Mouse (Mus musculus) E14TG2a.4 (cell line): ENCODE measurements around the gene Opa1.

Source experiments
- CTCF ChIP-seq: conservative IDR thresholded peaks from 2 replicates; pipeline ENCODE4 v1.5.1; 2014; ENCODE audit warnings: low read length
- NANOG ChIP-seq: IDR thresholded peaks from 2 replicates; pipeline ENCODE4 v1.6.1; 2014; ENCODE audit warnings: borderline replicate concordance, low read length, mixed read lengths
- POU5F1 ChIP-seq: IDR thresholded peaks from 2 replicates; pipeline ENCODE4 v1.6.1; 2014; ENCODE audit warnings: low read length, borderline replicate concordance

DNA sequence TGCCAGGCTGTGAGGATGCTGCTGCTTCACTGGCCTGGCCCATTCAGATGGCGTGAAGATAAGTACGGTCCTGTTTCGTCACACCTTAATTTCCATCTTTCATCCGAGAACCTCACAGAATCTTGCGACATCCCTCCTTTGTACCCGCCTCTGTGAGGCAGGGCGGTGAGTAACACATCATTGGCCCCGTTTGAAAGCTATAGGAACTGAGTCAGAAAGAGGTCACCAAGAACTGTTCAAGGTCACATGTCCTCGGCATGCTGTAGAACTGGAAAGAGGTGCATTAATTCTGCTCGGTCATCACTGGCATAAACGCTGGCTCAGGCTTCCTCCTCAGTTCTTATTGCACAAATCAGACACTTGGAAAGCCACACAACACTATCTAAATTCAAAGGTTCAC, 34.3 kb upstream of the Opa1 start, which contains the start of gene Atp13a4:
- TF ChIP-seq CTCF = no peak
- TF ChIP-seq POU5F1 = no peak
- TF ChIP-seq NANOG = no peak
